Mouse (Mus musculus): ENCODE measurements around the gene Herpud2.

Herpud2 gene

GRCm38 (mm10) chr9:25151611-25152241 lies at the start of gene Herpud2:
Herpud2 (minus strand) TSS chr9:25151820.
- in situ Hi-C loops (cut with MboI, MseI) = loop anchor here (5.0 to 25.0 kb wide), 3 partner anchors 101 to 436 kb away; partner anchors contain the start of gene Sept7 (in 1 of the 2)

GRCm38 (mm10) chr9:25200987-25201386 lies 49.4 kb upstream of the Herpud2 start:
- in situ Hi-C loops (cut with MboI, MseI) = no loop called here

- in situ Hi-C loops (cut with MboI, MseI) = no loop called here
Observed at GRCm38 (mm10) chr9:25200148-25200547, 48.5 kb upstream of the Herpud2 start.

GRCm38 (mm10) chr9:25196746-25197145 lies 45.1 kb upstream of the Herpud2 start:
- in situ Hi-C loops (cut with MboI, MseI) = loop anchor here in 1 of 2 experiments (5.0 kb wide), 1 partner anchor 39 kb away; no protein-coding TSS in a partner anchor

GRCm38 (mm10) chr9:25191612-25192011 lies 40.0 kb upstream of the Herpud2 start:
- in situ Hi-C loops (cut with MboI, MseI) = no loop called here

GRCm38 (mm10) chr9:25186501-25186900 lies 34.9 kb upstream of the Herpud2 start:
- in situ Hi-C loops (cut with MboI, MseI) = no loop called here

- in situ Hi-C loops (cut with MboI, MseI) = no loop called here
Observed at GRCm38 (mm10) chr9:25185854-25186253, 34.2 kb upstream of the Herpud2 start.

GRCm38 (mm10) chr9:25184606-25185005 lies 33.0 kb upstream of the Herpud2 start:
- in situ Hi-C loops (cut with MboI, MseI) = no loop called here

- in situ Hi-C loops (cut with MboI, MseI) = loop anchor here in 1 of 2 experiments (10.0 kb wide), 1 partner anchor 307 kb away; the partner anchor contains the start of gene Eepd1
Observed at GRCm38 (mm10) chr9:25178066-25178465, 26.4 kb upstream of the Herpud2 start.

- in situ Hi-C loops (cut with MboI, MseI) = loop anchor here in 1 of 2 experiments (10.0 kb wide), 1 partner anchor 308 kb away; the partner anchor contains the start of gene Eepd1
Observed at GRCm38 (mm10) chr9:25177201-25177600, 25.6 kb upstream of the Herpud2 start.

GRCm38 (mm10) chr9:25176562-25176961 lies 24.9 kb upstream of the Herpud2 start:
- in situ Hi-C loops (cut with MboI, MseI) = loop anchor here in 1 of 2 experiments (10.0 kb wide), 1 partner anchor 308 kb away; the partner anchor contains the start of gene Eepd1

GRCm38 (mm10) chr9:25175978-25176377 lies 24.4 kb upstream of the Herpud2 start:
- in situ Hi-C loops (cut with MboI, MseI) = loop anchor here in 1 of 2 experiments (10.0 kb wide), 1 partner anchor 309 kb away; the partner anchor contains the start of gene Eepd1

GRCm38 (mm10) chr9:25175039-25175442 lies 23.4 kb upstream of the Herpud2 start:
- in situ Hi-C loops (cut with MboI, MseI) = loop anchor here in 1 of 2 experiments (10.0 kb wide), 1 partner anchor 310 kb away; the partner anchor contains the start of gene Eepd1

GRCm38 (mm10) chr9:25174614-25175013 lies 23.0 kb upstream of the Herpud2 start:
- in situ Hi-C loops (cut with MboI, MseI) = loop anchor here (5.0 to 25.0 kb wide), 4 partner anchors 138 to 413 kb away; partner anchors contain the start of gene Eepd1 (in 2 of the 2)

GRCm38 (mm10) chr9:25173171-25173570 lies 21.6 kb upstream of the Herpud2 start:
- in situ Hi-C loops (cut with MboI, MseI) = loop anchor here (5.0 to 25.0 kb wide), 4 partner anchors 139 to 414 kb away; partner anchors contain the start of gene Eepd1 (in 2 of the 2)

- in situ Hi-C loops (cut with MboI, MseI) = loop anchor here (5.0 to 25.0 kb wide), 4 partner anchors 143 to 418 kb away; partner anchors contain the start of gene Eepd1 (in 2 of the 2)
Observed at GRCm38 (mm10) chr9:25169626-25170025, 18.0 kb upstream of the Herpud2 start.

GRCm38 (mm10) chr9:25167458-25168084 lies 16.0 kb upstream of the Herpud2 start:
- in situ Hi-C loops (cut with MboI, MseI) = loop anchor here in 1 of 2 experiments (25.0 kb wide), 1 partner anchor 420 kb away; no protein-coding TSS in a partner anchor

GRCm38 (mm10) chr9:25158218-25158617 lies 6.6 kb upstream of the Herpud2 start:
- in situ Hi-C loops (cut with MboI, MseI) = loop anchor here (5.0 to 25.0 kb wide), 5 partner anchors 39 to 434 kb away; no protein-coding TSS in a partner anchor

- in situ Hi-C loops (cut with MboI, MseI) = loop anchor here (5.0 to 25.0 kb wide), 5 partner anchors 41 to 436 kb away; no protein-coding TSS in a partner anchor
Observed at GRCm38 (mm10) chr9:25156377-25156776, 4.8 kb upstream of the Herpud2 start.

GRCm38 (mm10) chr9:25153066-25153465 lies 1.4 kb upstream of the Herpud2 start:
- in situ Hi-C loops (cut with MboI, MseI) = loop anchor here (5.0 to 25.0 kb wide), 3 partner anchors 99 to 434 kb away; partner anchors contain the start of gene Sept7 (in 1 of the 2)

- in situ Hi-C loops (cut with MboI, MseI) = loop anchor here (5.0 to 25.0 kb wide), 3 partner anchors 100 to 435 kb away; partner anchors contain the start of gene Sept7 (in 1 of the 2)
Observed at GRCm38 (mm10) chr9:25152457-25152856, 837 bp upstream of the Herpud2 start.

Data from T-helper 17 cell (primary cell).